Comparison of ENCODE assay signal across 29 mouse cellular contexts in genomic region chr13:30229625-30230139, GRCm38 (mm10).
DNase-seq lines count a peak whose midpoint lies in the region; ATAC-seq and TF ChIP-seq lines count a peak whose summit lies in the region.
"Had no signal": no experiment of that assay in that cellular context is flagged by ENCODE, and none has a peak within 500 bp of the region (broad histone marks: within the 10 kb centered on the region; RNA-seq: fewer than 3 reads in every experiment).

No protein-coding gene starts in this region.

- H3K27ac ChIP-seq in kidney, postnatal 0 days: peak overlapping the region; percentile 14; the same call in 1 of the 2 replicates
- peak overlapping the region; percentile 41 for H3K27ac ChIP-seq in bone marrow macrophage, adult 2 months (ENCODE audit: insufficient read depth, low read depth, low read length)
- H3K27ac ChIP-seq in forebrain, embryonic 16.5 days (ENCODE audit: low read length): no peak overlapping the region
- H3K27ac ChIP-seq: heart, embryonic 10.5 days; hindbrain, embryonic 13.5 days; limb, embryonic 12.5 days; liver, embryonic 15.5 days; midbrain, embryonic 12.5 days had no signal

- ATAC-seq in kidney, postnatal 0 days (replicated peaks; ENCODE audit: low FRiP score, low read depth): no peak
- ATAC-seq in megakaryocyte progenitor cell, adult 5-6 weeks (replicated peaks; ENCODE audit: poor library complexity): peak; percentile 86
- ATAC-seq in forebrain, embryonic 16.5 days: no peak
- ATAC-seq: forebrain, embryonic 14.5 days; intestine, embryonic 16.5 days had no signal

- H3K27me3 ChIP-seq in kidney, postnatal 0 days (ENCODE audit: insufficient read depth, low read length): no peaks in the 10 kb centered on the region
- H3K27me3 ChIP-seq in forebrain, embryonic 16.5 days (replicated peaks; ENCODE audit: control insufficient read depth, insufficient read depth, low read length): no peaks in the 10 kb centered on the region
- H3K27me3 ChIP-seq: hindbrain, embryonic 13.5 days; limb, embryonic 12.5 days; liver, embryonic 15.5 days; midbrain, embryonic 12.5 days; Patski had no signal

- H3K36me3 ChIP-seq in kidney, postnatal 0 days (ENCODE audit: insufficient read depth, low read length): no peaks in the 10 kb centered on the region
- H3K36me3 ChIP-seq in forebrain, embryonic 16.5 days (ENCODE audit: control insufficient read depth, insufficient read depth): no peaks in the 10 kb centered on the region
- H3K36me3 ChIP-seq: G1E; heart, embryonic 10.5 days; hindbrain, embryonic 13.5 days; limb, embryonic 12.5 days; liver, embryonic 15.5 days; midbrain, embryonic 12.5 days had no signal

- TF ChIP-seq CTCF in kidney, postnatal 0 days (IDR thresholded peaks at IDR 0.05; ENCODE audit: low read depth): no peak
- no peak for TF ChIP-seq CTCF in bone marrow macrophage, adult 2 months (IDR thresholded peaks at IDR 0.05; ENCODE audit: low read depth, low read length)

- TF ChIP-seq POLR2A in bone marrow macrophage, adult 2 months (IDR thresholded peaks at IDR 0.05; ENCODE audit: borderline replicate concordance, low read depth, low read length): no peak

- H3K9ac ChIP-seq in kidney, postnatal 0 days (ENCODE audit: low read depth, low read length): no peak overlapping the region
- no peak overlapping the region for H3K9ac ChIP-seq in forebrain, embryonic 16.5 days (replicated peaks; ENCODE audit: low read depth, low read length)
- H3K9ac ChIP-seq: hindbrain, embryonic 13.5 days; limb, embryonic 12.5 days; liver, embryonic 15.5 days; lung, embryonic 14.5 days; midbrain, embryonic 12.5 days had no signal

- 83% methylated on average over 9 of the region's 9 CpGs for WGBS in kidney, postnatal 0 days
- 92% methylated on average over 9 of the region's 9 CpGs for WGBS in forebrain, embryonic 16.5 days

- peak; percentile 30 for DNase-seq in kidney, postnatal 0 days (ENCODE audit: low spot score)
- no peak for DNase-seq in kidney, adult 9 months
- DNase-seq in layer of hippocampus, postnatal 25 days (ENCODE audit: extremely low spot score in 1 of 2, low spot score in 1 of 2): no peak
- no peak for DNase-seq in spleen, postnatal 14 days (ENCODE audit: low spot score in 2 of 2)
- DNase-seq: cerebellum, adult 11 months; cerebellum, adult 9-10 months; cerebellum, postnatal 36 days; gastrocnemius, postnatal 10 days; heart, adult 11 months; heart, postnatal 4 days; kidney, adult 8-10 months; kidney, postnatal 14 days; layer of hippocampus, adult 9-11 months; lung, embryonic 14.5 days; lung, postnatal 14 days; retina, postnatal 1 day; right cerebral cortex, postnatal 14 days had no signal

- no peaks in the 10 kb centered on the region for H3K9me3 ChIP-seq in kidney, postnatal 0 days (replicated peaks; ENCODE audit: low read length)
- H3K9me3 ChIP-seq in forebrain, embryonic 16.5 days (ENCODE audit: control insufficient read depth, low read length): no peaks in the 10 kb centered on the region
- H3K9me3 ChIP-seq: G1E; heart, embryonic 10.5 days; hindbrain, embryonic 13.5 days; limb, embryonic 12.5 days; liver, embryonic 15.5 days; midbrain, embryonic 12.5 days had no signal

- H3K4me2 ChIP-seq in kidney, postnatal 0 days (ENCODE audit: low read length): no peak overlapping the region
- no peak overlapping the region for H3K4me2 ChIP-seq in forebrain, embryonic 16.5 days (ENCODE audit: low read length)
- H3K4me2 ChIP-seq: hindbrain, embryonic 13.5 days; limb, embryonic 12.5 days; liver, embryonic 15.5 days; lung, embryonic 14.5 days; midbrain, embryonic 12.5 days had no signal

- H3K4me1 ChIP-seq in kidney, postnatal 0 days (replicated peaks; ENCODE audit: insufficient read depth, low read length): no peaks in the 10 kb centered on the region
- peaks cover 28% of the 10 kb centered on the region for H3K4me1 ChIP-seq in bone marrow macrophage, adult 2 months (ENCODE audit: control insufficient read depth, insufficient read depth, low read length)
- H3K4me1 ChIP-seq in forebrain, embryonic 16.5 days (replicated peaks; ENCODE audit: control insufficient read depth, insufficient read depth, low read length): no peaks in the 10 kb centered on the region
- H3K4me1 ChIP-seq: heart, embryonic 10.5 days; hindbrain, embryonic 13.5 days; liver, embryonic 15.5 days had no signal

- H3K4me3 ChIP-seq in kidney, postnatal 0 days (replicated peaks; ENCODE audit: low read depth, low read length): no peak overlapping the region
- H3K4me3 ChIP-seq in bone marrow macrophage, adult 2 months (ENCODE audit: insufficient read depth, low read length): no peak overlapping the region
- H3K4me3 ChIP-seq in forebrain, embryonic 16.5 days (replicated peaks; ENCODE audit: low read length): no peak overlapping the region
- H3K4me3 ChIP-seq: heart, embryonic 10.5 days; hindbrain, embryonic 13.5 days; limb, embryonic 12.5 days; liver, embryonic 15.5 days; midbrain, embryonic 12.5 days had no signal
